Mouse (Mus musculus): ENCODE data around the gene Pebp1.

Pebp1 gene

GRCm38 (mm10) chr5:117284682-117285081, 2.7 kb downstream of the Pebp1 start:
- DNase-seq, result no peak

GRCm38 (mm10) chr5:117284029-117284428, 3.4 kb downstream of the Pebp1 start:
- DNase-seq, result no peak

- no peak for DNase-seq
These were observed 5.1 kb downstream of the Pebp1 start for GRCm38 (mm10) chr5:117282360-117282759.

GRCm38 (mm10) chr5:117281536-117281935, 5.9 kb downstream of the Pebp1 start:
- no peak for DNase-seq

- no peak for DNase-seq
These were observed 7.8 kb downstream of the Pebp1 start for GRCm38 (mm10) chr5:117279669-117280050.

- no peak for DNase-seq
These were observed 8.4 kb downstream of the Pebp1 start for GRCm38 (mm10) chr5:117278809-117279668.

GRCm38 (mm10) chr5:117277784-117278183, 9.6 kb downstream of the Pebp1 start:
- no peak for DNase-seq

GRCm38 (mm10) chr5:117274817-117275216, 12.6 kb downstream of the Pebp1 start:
- DNase-seq, result no peak

GRCm38 (mm10) chr5:117271945-117272344, 15.5 kb downstream of the Pebp1 start:
- peak; percentile 44 for DNase-seq

GRCm38 (mm10) chr5:117269395-117269794, 18.0 kb downstream of the Pebp1 start:
- DNase-seq, result no peak

- DNase-seq, result no peak
These were observed 18.7 kb downstream of the Pebp1 start for GRCm38 (mm10) chr5:117268749-117269148.

- DNase-seq, result no peak
These were observed 19.5 kb downstream of the Pebp1 start for GRCm38 (mm10) chr5:117267913-117268312.

GRCm38 (mm10) chr5:117264701-117265100, 22.7 kb downstream of the Pebp1 start:
- no peak for DNase-seq

GRCm38 (mm10) chr5:117263566-117263965, 23.9 kb downstream of the Pebp1 start:
- DNase-seq, result no peak

GRCm38 (mm10) chr5:117258276-117258675, 29.1 kb downstream of the Pebp1 start:
- DNase-seq, result no peak

GRCm38 (mm10) chr5:117251763-117252162, 35.7 kb downstream of the Pebp1 start:
- DNase-seq, result no peak

- no peak for DNase-seq
These were observed 36.6 kb downstream of the Pebp1 start for GRCm38 (mm10) chr5:117250796-117251195.

- no peak for DNase-seq
These were observed 39.1 kb downstream of the Pebp1 start for GRCm38 (mm10) chr5:117248351-117248750.

GRCm38 (mm10) chr5:117245170-117245569, 42.3 kb downstream of the Pebp1 start:
- DNase-seq, result no peak

- peak; percentile 62 for DNase-seq
These were observed 44.5 kb downstream of the Pebp1 start for GRCm38 (mm10) chr5:117242671-117243478.

- peak; percentile 81 for DNase-seq
These were observed 45.4 kb downstream of the Pebp1 start for GRCm38 (mm10) chr5:117241935-117242531.

GRCm38 (mm10) chr5:117240761-117241322, 46.6 kb downstream of the Pebp1 start:
- DNase-seq, result peak; percentile 70

GRCm38 (mm10) chr5:117240321-117240731, 47.1 kb downstream of the Pebp1 start:
- no peak for DNase-seq

Data from cerebellum, adult 9-10 months (tissue).